Mouse (Mus musculus) ES-CJ7 (cell line): ENCODE measurements around the gene Gm21394.
"Not testable (repeated sequence)": the region's sequence is repeated elsewhere in the genome, so short reads cannot be mapped to it uniquely, and the experiment has no call there.

Experiments used
- DNase-seq: peaks from one replicate; pipeline ENCODE4 v3.0.0; 2011; ENCODE audit warnings: low read depth, low spot score

The Gm21394 gene

DNA sequence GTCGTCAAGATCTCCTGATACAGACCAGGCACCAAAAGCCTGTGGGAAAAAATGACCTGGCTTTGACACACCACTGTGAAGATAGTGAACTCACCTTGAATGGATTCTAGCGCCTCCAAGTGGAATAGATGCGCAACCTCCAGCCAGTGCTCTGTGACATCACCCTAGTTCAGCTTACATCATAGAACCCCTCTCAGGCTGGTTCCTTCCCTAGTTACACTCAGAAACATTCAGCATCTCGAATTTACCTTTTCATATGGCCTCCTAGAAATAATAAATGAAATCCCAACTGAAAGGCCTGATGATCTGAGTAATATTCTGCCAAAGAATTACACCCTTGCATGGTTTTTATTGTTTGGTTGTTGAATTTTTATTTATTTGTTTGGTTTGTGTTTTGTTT, at the start of gene Gm21394:
Gene Gm21394 (minus strand): TSS at position 101 of the 400 bp plus-strand sequence.
- DNase-seq: not testable (repeated sequence)
